Mouse (Mus musculus): ENCODE data around the gene Gbx2. TPM values are rescaled to one million over a fixed set of nuclear protein-coding genes. Genes with fewer than 3 reads are reported as not detected.
A peak's percentile ranks its signal among the peaks of the same experiment; 100 is the strongest.

Gene Gbx2
- total RNA-seq (2021), result under 1 TPM in 1 of 2 experiments, not detected in 1; 0.44 TPM

GRCm38 (mm10) chr1:89931120-89931519, at the start of gene Gbx2:
Gene Gbx2, minus strand, starts transcription at chr1:89931179.
- DNase-seq (ENCODE audit: extremely low spot score in 1 of 2, low spot score in 1 of 2), result no peak

DNA sequence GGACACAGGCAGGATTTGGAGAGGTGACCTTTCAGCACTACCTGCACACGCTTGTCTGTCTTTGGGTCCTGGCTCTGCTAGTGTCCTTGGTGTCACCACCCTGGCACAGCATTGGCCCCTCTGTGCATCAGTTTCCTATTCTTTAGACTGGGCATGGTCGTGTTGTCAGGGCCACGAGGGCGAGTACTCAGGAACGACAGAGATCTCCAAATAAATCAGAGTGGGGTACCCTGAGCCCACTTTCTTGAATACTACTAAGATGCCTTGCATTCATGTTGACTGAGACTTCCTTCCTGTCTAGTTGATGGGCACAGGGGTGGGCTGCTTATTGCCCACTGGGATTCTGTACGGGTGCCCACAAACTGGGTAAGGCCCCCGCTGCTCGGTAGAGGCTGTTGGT, 46.3 kb upstream of the Gbx2 start:
- DNase-seq (ENCODE audit: extremely low spot score in 1 of 2, low spot score in 1 of 2), result no peak

- no peak for DNase-seq (ENCODE audit: extremely low spot score in 1 of 2, low spot score in 1 of 2)
These were observed 45.4 kb upstream of the Gbx2 start for GRCm38 (mm10) chr1:89976411-89976810.

DNA sequence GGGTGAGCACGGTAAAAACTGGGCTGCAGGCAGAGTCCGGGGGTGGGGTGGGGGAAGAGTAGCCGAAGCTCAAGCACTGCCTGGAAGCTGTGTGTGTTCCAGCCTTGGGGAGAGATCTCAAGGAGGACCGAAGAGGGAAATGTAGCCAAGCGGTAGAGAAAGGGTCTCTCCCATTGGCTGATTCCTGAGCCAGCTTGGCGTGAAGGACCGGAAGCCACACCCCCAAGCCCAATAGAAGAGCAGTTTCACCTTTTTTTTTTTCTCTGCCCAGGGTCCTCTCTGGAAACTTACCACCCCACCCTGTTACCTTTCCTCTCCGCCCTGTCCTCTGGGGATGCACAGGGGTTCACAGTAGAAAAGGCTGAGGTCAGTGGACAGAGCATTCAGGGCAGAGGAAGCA, 43.6 kb upstream of the Gbx2 start:
- DNase-seq (ENCODE audit: extremely low spot score in 1 of 2, low spot score in 1 of 2), result no peak

GRCm38 (mm10) chr1:89971848-89972247, 40.9 kb upstream of the Gbx2 start:
- DNase-seq (ENCODE audit: extremely low spot score in 1 of 2, low spot score in 1 of 2), result no peak

GRCm38 (mm10) chr1:89969714-89970110, 38.7 kb upstream of the Gbx2 start:
- no peak for DNase-seq (ENCODE audit: extremely low spot score in 1 of 2, low spot score in 1 of 2)

GRCm38 (mm10) chr1:89969072-89969713, 38.2 kb upstream of the Gbx2 start:
- no peak for DNase-seq (ENCODE audit: extremely low spot score in 1 of 2, low spot score in 1 of 2)

DNA sequence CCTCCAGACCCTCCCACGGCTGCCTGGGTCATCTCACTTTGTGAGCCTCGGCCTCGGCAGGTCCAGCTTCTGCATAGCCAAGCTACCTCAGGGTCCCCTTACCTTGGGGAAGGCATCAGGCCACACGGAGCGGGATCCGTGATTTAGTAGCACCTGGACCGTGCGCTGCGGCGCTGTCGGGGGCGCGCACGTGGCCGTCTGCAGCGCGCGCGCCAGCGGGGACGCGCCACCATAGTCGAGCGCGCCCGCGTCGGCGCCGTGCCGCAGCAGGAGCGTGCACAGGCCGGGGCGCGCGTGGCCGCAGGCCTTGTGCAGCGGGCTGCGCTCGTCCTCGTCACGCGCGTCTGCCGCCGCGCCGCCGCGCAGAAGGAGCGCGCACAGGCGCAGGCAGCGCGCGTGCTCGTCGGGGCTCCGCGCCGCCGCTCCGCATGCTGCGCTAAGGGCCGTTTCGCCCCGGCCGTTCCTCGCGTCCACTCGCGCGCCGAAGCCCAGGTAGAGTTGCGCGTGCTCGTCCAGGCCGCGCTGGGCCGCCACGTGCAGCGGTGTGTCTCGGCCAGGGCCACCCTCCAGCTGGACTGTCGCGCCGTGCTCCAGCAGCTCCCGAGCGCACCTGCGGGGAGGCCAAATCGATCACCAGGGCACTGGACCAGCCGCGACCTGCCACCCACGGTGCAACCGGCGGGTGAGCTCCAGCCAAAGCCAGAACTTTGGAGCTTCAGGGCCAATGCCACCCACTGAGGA, 37.3 kb upstream of the Gbx2 start:
- peak; percentile 39 to 46 for DNase-seq (ENCODE audit: extremely low spot score in 1 of 2, low spot score in 1 of 2)

DNA sequence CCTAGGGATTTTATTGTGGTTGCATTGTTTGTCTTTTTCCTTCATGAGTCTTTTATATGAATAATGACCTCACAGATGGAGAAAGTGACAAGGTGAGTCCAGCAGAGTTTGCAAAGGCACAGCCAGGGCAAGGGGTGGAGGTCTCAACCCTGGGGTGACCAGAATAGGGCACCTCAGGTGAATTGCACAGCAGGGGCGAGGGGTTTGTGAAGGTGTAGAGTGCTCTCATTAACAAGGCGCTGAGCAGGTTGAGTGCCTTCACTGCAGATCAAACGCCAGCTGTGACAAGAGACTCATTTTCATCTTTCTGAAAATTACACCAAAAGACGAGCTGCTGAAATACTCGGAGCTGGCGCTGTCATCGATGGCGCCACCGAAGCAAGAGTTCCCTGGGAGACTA, 36.6 kb upstream of the Gbx2 start:
- no peak for DNase-seq (ENCODE audit: extremely low spot score in 1 of 2, low spot score in 1 of 2)

DNA sequence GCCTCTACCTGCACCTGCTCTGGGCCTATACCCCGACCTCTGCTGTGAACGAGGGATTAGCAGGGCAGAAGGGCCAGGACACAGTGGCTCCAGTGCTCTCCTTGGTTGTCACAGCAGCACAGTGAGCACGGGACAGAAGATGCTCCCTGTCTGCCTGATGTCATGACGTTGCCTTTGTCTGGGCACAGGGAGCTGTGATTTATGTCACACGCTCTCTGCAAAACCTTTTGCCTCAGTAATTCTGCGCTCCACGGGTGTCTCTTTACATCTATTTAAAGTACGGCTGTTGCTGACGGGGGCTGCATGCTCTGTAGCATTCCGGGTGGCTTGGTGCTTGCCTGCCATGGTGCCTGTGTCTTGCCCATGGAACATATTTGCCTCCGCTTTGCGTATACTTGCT, 33.4 kb upstream of the Gbx2 start:
- DNase-seq (ENCODE audit: extremely low spot score in 1 of 2, low spot score in 1 of 2), result no peak

DNA sequence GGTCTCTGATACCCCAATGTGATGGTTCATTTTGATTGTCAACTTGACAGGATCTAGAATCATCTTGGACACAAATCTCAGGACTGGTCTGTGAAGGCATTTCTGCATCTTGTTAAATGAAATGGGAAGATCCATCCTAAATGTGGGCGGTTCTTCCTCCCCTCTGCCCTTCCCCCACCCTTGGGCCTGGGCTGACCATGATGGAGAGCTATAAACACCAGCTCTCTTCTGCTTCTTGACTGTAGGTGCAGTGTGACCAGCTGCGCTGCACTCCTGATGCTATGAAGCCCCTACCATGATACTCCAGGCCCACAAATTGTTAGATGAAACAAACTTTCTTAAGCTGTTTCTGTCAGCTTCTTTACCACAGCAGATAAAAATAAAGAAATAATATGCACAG, 32.3 kb upstream of the Gbx2 start:
- DNase-seq (ENCODE audit: extremely low spot score in 1 of 2, low spot score in 1 of 2), result no peak

DNA sequence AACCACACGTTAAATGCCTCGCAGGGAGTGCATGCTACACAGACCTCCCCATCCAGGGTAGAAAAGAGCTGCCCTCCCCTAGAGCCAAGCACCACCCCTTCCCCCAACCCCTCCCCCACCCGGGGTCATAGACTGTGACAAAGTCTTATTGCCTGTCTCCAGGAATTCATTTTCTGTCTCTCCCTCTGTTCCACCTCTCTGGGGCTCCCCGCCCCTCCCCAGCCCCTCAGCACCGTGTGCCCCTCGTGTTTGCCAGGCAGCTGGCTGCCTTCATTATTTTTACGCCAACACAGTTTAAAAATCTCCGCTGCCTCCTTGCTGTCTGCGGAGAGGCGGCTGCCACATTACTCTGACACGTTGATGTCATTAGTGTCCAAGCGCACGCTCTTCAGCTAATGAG, 31.1 kb upstream of the Gbx2 start:
- no peak for DNase-seq (ENCODE audit: extremely low spot score in 1 of 2, low spot score in 1 of 2)

DNA sequence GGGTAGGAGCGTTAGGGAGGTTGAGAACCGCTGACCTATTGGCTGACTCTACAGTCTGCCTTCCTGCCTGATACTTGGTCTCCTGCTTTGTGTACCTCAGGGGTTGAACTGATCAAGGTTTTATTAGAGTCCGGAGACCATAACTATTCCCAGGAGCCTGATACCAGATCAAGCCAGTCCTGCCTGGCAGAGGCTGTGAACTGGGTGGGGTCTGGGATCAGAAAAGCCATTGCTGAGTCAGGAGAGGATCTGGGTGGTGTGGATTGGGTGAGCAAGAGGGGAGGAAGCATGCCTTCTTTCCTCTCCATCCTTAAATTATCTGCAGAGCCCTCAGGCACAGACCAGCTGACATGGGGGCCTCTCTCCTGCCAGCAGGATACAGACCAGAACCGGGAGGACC, 28.4 kb upstream of the Gbx2 start:
- no peak for DNase-seq (ENCODE audit: extremely low spot score in 1 of 2, low spot score in 1 of 2)

- DNase-seq (ENCODE audit: extremely low spot score in 1 of 2, low spot score in 1 of 2), result peak; percentile 52 to 79
These were observed 12.2 kb upstream of the Gbx2 start for GRCm38 (mm10) chr1:89943202-89943601.

GRCm38 (mm10) chr1:89942395-89942976, 11.5 kb upstream of the Gbx2 start:
- DNase-seq (ENCODE audit: extremely low spot score in 1 of 2, low spot score in 1 of 2), result no peak

DNA sequence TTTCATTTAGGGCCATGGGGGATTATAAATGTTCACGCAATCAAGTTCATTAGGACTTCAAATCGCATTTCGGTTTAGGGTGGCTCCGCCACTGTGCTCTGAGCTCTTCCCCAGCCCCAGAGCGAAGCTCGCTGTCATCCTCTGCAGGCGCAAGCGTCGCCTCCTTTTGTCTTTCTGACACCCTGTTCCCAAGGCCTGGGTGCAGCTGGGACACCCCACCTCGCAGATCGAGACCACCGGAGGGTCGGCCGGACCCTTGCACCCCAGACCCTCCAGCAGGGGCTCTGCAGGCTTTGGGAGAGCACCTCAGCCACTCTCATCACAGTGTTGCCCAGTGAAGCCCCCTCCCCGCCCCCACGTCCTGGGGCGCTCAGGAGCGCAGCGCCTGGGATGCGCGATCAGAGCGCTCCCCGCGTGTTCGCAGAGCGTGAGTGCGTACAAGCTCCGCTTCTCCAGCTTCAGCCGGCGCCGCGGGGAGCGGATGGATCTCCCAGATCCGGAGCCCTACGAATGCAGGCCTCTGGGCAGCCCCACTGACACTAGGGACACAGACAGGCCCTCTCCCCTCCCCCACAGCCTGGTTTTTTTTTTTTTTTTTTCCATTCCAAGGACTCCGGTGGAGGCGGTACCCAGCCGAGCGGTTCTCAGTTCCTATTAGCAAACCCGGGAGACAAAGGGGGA, 10.9 kb upstream of the Gbx2 start:
- DNase-seq (ENCODE audit: extremely low spot score in 1 of 2, low spot score in 1 of 2), result no peak

DNA sequence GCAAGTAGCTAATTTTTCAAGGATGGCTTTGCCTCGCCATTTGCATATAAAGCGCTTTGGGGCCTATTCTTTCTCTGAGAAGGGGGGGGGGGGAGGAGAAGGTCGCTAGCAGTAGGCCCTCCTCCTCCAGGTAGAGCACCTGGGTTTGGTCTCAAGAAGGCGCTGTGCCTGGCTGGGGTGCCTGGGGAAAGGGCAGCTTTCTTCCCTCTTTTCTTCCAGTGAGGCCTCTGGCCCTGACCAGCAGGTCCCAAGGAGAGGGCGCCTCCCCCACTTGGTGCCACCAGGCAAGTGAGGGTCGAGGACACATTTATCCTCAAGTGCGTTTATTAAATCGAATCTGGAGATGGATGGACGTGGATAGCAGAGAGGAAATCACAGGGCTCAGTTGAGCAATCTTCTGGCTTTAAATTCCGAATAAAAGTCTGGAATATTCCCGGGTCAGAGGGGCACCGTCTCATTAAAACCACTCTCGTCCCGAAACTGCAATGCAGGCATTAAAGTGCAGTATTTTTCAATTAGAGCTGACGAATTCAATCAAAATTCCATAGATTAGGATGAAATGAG, 10.1 kb upstream of the Gbx2 start:
- no peak for DNase-seq (ENCODE audit: extremely low spot score in 1 of 2, low spot score in 1 of 2)

- DNase-seq (ENCODE audit: extremely low spot score in 1 of 2, low spot score in 1 of 2), result peak in 1 of 2 experiments; percentile 53
These were observed 9.2 kb upstream of the Gbx2 start for GRCm38 (mm10) chr1:89939981-89940726.

GRCm38 (mm10) chr1:89939596-89939960, 8.6 kb upstream of the Gbx2 start:
- no peak for DNase-seq (ENCODE audit: extremely low spot score in 1 of 2, low spot score in 1 of 2)

DNA sequence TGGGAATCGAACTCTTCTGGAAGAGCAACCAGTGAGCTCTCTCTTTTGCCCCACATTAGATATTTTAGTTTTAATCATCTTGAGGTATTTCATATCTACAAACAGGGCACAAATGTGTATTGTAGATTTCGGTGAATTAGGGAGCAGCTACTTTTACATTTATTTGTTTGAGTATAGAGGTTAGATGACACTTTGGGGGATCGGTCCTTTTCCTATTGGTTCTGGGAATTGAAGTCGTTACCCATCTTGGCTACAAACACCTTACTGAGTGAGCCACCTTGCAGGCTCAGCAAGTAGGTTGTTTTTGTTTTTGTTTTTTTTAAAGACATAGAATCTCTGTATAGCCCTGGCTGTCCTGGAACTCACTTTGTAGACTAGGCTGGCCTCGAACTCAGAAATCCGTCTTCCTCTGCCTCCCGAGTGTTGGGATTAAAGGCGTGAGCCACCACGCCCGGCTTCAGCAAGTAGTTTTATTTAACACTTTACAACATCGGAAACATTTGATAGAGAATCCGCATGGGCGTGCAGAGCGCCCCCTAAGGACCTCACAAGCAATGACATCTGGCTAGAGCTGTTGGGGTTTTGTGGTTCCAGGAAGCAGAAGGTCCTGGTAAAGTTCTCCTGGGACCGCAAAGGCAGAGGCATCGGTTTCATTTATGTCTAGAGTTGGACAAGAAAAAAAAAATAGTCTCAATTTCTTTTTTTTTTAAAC, 8.1 kb upstream of the Gbx2 start:
- DNase-seq (ENCODE audit: extremely low spot score in 1 of 2, low spot score in 1 of 2), result no peak

Data from layer of hippocampus, postnatal 25 days (tissue).